Mouse (Mus musculus) liver, embryonic 13.5 days (tissue): Measurements from ENCODE around the gene C530025M09Rik. TPM values are rescaled to one million over a fixed set of nuclear protein-coding genes. Genes with fewer than 3 reads are reported as not detected.

ENCODE experiments used
- ATAC-seq: fragments of 200-750 bp; cut with Nextera tagmentation; 2 replicates; pipeline ENCODE4 v1.8.0; 2017; ENCODE audit warnings: low read depth, mild to moderate bottlenecking, moderate number of reproducible peaks, moderate library complexity
- DNase-seq: peaks from one replicate; pipeline ENCODE4 v3.0.0; 2022
- H3K27ac ChIP-seq: fragments of 300-500 bp; sonication (generic); 2 replicates; pipeline ENCODE4 v1.5.1; 2015; ENCODE audit warnings: moderate library complexity, mild to moderate bottlenecking, inconsistent platforms
- H3K27me3 ChIP-seq: fragments of 300-500 bp; sonication (generic); 2 replicates; pipeline ENCODE4 v1.6.1; 2015; ENCODE audit warnings: mild to moderate bottlenecking, inconsistent platforms
- H3K36me3 ChIP-seq: fragments of 300-500 bp; sonication (generic); 2 replicates; pipeline ENCODE4 v1.6.1; 2015; ENCODE audit warnings: mild to moderate bottlenecking, inconsistent platforms
- H3K4me1 ChIP-seq: fragments of 300-500 bp; sonication (generic); replicated peaks from 2 replicates; pipeline ENCODE4 v1.6.1; 2015; ENCODE audit warnings: inconsistent platforms
- H3K4me2 ChIP-seq: fragments of 300-500 bp; sonication (generic); 2 replicates; pipeline ENCODE4 v1.6.1; 2015; ENCODE audit warnings: inconsistent platforms, mild to moderate bottlenecking, moderate library complexity
- H3K4me3 ChIP-seq: fragments of 300-500 bp; sonication (generic); replicated peaks from 2 replicates; pipeline ENCODE4 v1.5.1; 2015; ENCODE audit warnings: mild to moderate bottlenecking, inconsistent platforms
- H3K9ac ChIP-seq: fragments of 300-500 bp; sonication (generic); 2 replicates; pipeline ENCODE4 v1.6.1; 2015; ENCODE audit warnings: mild to moderate bottlenecking, inconsistent platforms
- H3K9me3 ChIP-seq: fragments of 300-500 bp; sonication (generic); replicated peaks from 2 replicates; pipeline ENCODE4 v1.6.1; 2016; ENCODE audit warnings: inconsistent platforms
- WGBS: fragments of 180-500 bp; shearing (Covaris S2); methylation state at CpG from one replicate; pipeline ENCODE4 v1.1.7; 2015; ENCODE audit not compliant: insufficient replicate concordance; 5-methylcytosine and 5-hydroxymethylcytosine counted together
- polyA plus RNA-seq: library from polyadenylated mRNA; unstranded; fragments of >200 nt; fragmentation: Nextera tagmentation; extraction: Ambion mirVana; gene quantifications from 2 replicates; pipeline ENCODE4 v1.2.1, GENCODE M21; 2015

Gene C530025M09Rik
- polyA plus RNA-seq, 1 experiment from 2014 or later = not detected

DNA sequence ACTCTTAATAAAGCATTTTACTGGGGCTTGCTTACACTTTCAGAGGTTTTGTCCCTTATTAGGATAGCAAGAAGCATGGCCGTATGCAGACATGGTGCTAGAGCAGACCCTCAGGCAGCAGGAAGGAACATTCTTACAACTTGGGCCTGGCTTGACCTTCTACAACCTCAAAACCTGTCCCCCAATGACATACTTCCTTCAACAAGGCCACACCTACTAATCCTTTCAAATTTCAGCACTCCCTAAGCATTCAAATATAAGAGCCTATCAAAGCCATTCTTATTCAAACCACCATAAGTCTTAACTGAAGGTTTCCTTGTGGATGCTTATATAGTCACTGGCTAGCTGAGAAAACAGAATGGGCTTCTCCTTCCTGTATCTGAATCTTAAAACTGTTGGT, 4.1 kb upstream of the C530025M09Rik start:
- Histone ChIP-seq H3K27me3 (peaks cover 29% of the 10 kb centered on the region), H3K36me3 (no peaks in the 10 kb centered on the region), H3K9ac (no peak overlapping the region), H3K4me2 (no peak overlapping the region), H3K9me3 (no peaks in the 10 kb centered on the region), H3K4me3 (no peak overlapping the region), H3K4me1 (no peaks in the 10 kb centered on the region), H3K27ac (no peak overlapping the region)
- DNase-seq (no peak), ATAC-seq (no peak)
- 67% methylated on average over 1 of the region's 1 CpGs for WGBS

DNA sequence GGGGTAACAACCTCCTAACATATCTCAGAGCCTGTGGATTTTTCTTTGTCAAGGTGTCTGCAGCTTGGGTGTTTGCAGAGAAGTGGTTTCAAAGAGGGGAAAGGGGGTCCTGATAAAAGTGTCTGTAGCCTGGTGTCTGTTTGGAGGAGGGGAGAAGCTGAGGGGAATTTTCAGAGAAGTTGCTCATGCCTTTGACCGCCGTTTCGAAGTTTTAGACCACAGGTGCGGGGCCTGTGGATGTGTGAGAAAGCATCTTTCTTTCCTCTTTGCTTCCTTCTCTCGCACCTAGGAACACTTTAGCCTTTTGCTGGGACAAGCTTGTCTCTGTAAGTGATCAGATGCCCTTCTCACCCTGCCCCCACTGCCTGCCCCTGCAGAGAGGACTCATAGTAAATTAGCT, 1.3 kb upstream of the C530025M09Rik start:
- no peak overlapping the region for H3K4me3 ChIP-seq
- ATAC-seq (no peak), DNase-seq (no peak)
- no peaks in the 10 kb centered on the region for H3K4me1 ChIP-seq
- H3K36me3 ChIP-seq = no peaks in the 10 kb centered on the region
- H3K9ac ChIP-seq = no peak overlapping the region
- H3K27me3 ChIP-seq = peaks cover 43% of the 10 kb centered on the region
- H3K4me2 ChIP-seq = no peak overlapping the region
- H3K27ac ChIP-seq = no peak overlapping the region
- 2% methylated on average over 5 of the region's 5 CpGs for WGBS
- H3K9me3 ChIP-seq = no peaks in the 10 kb centered on the region

DNA sequence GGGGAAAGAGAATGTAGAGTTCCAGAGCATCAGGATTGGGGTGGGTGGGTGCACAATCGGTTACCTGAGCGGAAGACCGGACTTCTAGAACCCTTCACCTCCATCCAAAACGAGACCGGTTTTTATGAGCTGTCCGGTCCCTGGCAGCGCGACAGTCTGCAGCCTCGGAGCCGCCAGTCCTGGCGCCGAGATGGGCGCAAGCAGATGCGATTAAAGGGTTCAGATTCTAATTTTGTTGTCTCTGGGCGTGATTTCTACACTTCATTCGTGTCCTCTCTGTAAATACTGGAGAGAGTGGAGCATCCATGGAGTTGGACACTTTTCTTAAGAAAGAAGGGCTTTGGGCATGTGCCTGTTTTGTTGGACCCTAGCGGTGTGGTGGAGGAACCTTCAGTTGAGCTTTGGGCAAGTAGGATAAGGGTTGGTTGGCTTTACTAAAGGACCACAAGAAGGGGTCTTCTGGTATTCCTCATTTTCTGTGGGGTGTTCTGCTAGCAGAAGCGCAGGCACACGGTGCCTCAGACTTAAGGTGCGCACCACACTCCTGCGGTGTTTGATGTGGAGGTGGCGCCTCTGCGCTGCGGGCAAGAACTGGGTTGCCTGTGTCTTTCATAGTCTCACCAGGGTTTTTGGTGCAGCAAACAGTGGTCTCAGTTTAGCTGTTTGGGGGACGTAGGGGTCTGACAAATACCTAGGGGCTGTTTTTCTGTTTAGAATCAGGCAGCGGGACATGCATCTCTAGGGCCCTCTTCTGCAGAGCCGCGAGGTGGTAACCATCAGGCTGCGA, 639 bp upstream of the C530025M09Rik start:
- no peak for ATAC-seq
- 0 out of 2 replicates have a peak overlapping the region, but pooled peaks have one; percentile 27 for H3K4me3 ChIP-seq
- H3K4me1 ChIP-seq = no peaks in the 10 kb centered on the region
- no peak overlapping the region for H3K9ac ChIP-seq
- peaks cover 43% of the 10 kb centered on the region for H3K27me3 ChIP-seq
- WGBS = 3% methylated on average over 29 of the region's 29 CpGs
- no peak for DNase-seq
- no peak overlapping the region for H3K27ac ChIP-seq
- H3K36me3 ChIP-seq = no peaks in the 10 kb centered on the region
- no peaks in the 10 kb centered on the region for H3K9me3 ChIP-seq
- peak overlapping the region; percentile 47; the same call in 1 of the 2 replicates for H3K4me2 ChIP-seq

DNA sequence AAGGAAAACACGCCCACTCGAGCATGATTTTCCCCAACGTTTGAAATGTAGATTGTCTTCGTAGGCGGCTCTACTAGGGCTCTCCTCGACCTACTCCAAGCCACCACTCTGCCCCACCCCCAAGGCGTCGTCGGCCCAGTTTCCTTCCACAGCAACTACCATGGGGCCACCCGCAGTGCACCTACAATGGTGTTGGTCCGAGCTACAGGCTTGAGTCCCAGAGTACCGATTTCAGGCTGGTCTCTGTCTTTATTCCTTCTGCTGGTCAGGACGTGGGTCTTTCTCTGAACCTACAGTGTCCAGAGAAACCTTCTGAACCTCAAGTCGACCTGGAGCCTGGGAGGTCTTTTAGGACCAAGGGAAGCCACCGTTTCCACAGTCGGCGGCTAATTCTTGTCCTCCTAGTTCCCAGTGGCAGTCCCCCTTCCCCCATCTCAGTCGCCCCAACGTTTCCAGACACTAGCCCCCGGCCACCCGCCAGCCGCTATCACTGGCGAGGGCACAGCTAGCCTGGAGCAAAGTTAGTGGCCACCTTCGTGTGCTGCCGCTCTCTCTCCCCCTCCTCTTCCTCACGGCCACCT, 968 bp downstream of the C530025M09Rik start:
- H3K9me3 ChIP-seq = no peaks in the 10 kb centered on the region
- DNase-seq = no peak
- ATAC-seq = no peak
- peak overlapping the region; percentile 47 for H3K4me2 ChIP-seq
- H3K9ac ChIP-seq = no peak overlapping the region
- no peak overlapping the region for H3K27ac ChIP-seq
- 3% methylated on average over 26 of the region's 26 CpGs for WGBS
- H3K4me3 ChIP-seq = peak overlapping the region; percentile 27
- H3K36me3 ChIP-seq = no peaks in the 10 kb centered on the region
- H3K4me1 ChIP-seq = no peaks in the 10 kb centered on the region
- peaks cover 43% of the 10 kb centered on the region for H3K27me3 ChIP-seq

DNA sequence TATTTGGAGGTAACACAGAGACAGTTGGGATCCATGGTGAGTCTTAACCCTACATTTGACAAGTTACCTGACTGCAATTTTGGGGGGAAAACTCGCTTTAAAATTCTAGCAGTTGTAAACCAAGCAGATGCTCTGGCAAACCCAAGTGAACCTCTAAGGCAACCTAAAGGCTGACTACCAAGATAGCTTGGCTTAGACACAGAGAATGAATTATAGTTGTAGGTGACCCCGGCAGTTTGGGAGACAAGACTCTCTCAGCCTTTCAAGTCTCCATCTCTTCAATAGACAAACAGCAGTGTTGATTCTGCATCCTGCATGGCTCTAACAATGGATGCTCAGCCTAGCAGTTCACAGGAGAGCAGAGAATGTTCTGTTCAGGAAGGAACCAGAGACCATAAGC, 2.1 kb downstream of the C530025M09Rik start, which contains the start of gene Syndig1:
Syndig1 (plus strand) TSS at position 301 of the 400 bp plus-strand sequence.
- no peak within 1 kb of the TSS for H3K27ac ChIP-seq
- DNase-seq = no peak
- peak within 1 kb of the TSS; percentile 47 for H3K4me2 ChIP-seq
- no peaks in the 10 kb centered on the region for H3K9me3 ChIP-seq
- no peaks in the 10 kb centered on the region for H3K36me3 ChIP-seq
- H3K4me3 ChIP-seq = peak within 1 kb of the TSS; percentile 27; the same call in 1 of the 2 replicates
- H3K27me3 ChIP-seq = peaks cover 43% of the 10 kb centered on the region
- no peaks in the 10 kb centered on the region for H3K4me1 ChIP-seq
- WGBS = 44% methylated on average over 2 of the region's 2 CpGs
- ATAC-seq = no peak
- H3K9ac ChIP-seq = no peak within 1 kb of the TSS

DNA sequence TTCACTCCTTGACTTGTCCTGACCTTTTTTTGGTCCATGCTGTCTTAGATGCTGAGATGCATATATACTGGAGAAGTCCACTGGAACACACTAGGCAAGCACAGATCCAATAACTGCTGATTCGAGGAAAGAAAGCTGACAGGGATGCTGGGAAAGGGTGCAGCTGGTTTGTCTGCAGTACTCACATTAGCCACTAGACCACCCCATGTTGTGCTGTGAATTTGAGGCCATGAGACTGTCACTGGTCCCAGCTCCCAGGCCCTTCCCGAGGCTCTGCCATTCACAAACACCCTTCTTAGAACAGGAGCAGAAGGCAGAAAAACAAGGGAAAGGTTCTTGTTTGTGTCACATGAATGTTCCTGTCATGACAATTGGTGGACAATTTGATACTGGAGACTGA, 10.8 kb downstream of the C530025M09Rik start:
- Histone ChIP-seq H3K4me2 (no peak overlapping the region), H3K27me3 (no peaks in the 10 kb centered on the region), H3K4me1 (no peaks in the 10 kb centered on the region), H3K9ac (no peak overlapping the region), H3K4me3 (no peak overlapping the region), H3K9me3 (no peaks in the 10 kb centered on the region), H3K36me3 (no peaks in the 10 kb centered on the region), H3K27ac (no peak overlapping the region)
- ATAC-seq (no peak), DNase-seq (no peak)
- 25% methylated on average over 2 of the region's 2 CpGs for WGBS

DNA sequence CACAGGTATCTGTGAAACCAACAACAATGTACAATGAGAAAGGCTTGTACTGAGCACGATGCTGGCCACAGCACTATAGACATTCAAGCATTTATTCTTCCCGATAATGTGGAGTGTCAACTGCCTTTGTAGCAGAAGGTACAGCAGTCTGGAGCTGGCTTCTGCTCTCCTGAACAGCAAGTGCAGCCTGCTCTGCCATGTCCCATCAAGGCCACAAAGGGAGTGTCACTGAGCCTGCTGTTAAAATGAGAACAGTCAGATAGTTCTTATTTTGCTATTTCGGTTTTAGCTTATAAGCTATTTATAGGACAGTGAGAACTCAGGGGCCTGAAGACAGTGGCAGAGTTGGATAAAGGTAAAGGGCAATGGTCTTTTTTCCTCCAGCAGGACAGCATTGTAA, 11.3 kb downstream of the C530025M09Rik start:
- 60% methylated on average over 3 of the region's 3 CpGs for WGBS
- no peak for ATAC-seq
- H3K9ac ChIP-seq = no peak overlapping the region

DNA sequence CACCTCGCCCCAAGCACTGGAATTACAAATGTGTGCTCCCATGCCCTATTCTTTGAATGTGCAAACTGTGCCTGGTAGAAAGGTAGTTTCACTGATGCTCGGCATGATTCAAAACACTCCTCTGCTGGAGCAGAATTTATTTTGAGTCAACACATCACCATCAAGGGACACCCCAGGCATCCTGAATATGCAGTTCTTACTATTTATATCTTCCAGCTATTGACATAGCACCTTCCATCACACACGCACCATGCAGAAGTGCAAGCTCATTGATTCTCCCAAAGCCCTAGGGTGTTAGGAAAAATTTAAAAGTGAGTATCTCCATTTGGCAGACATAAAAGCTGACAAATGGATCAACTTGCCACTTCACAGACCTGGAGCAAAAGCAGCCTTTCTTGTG, 12.6 kb downstream of the C530025M09Rik start:
- Histone ChIP-seq H3K4me1 (no peaks in the 10 kb centered on the region), H3K4me3 (no peak overlapping the region), H3K4me2 (no peak overlapping the region), H3K9ac (no peak overlapping the region), H3K27me3 (no peaks in the 10 kb centered on the region), H3K9me3 (no peaks in the 10 kb centered on the region), H3K27ac (no peak overlapping the region), H3K36me3 (no peaks in the 10 kb centered on the region)
- DNase-seq (no peak), ATAC-seq (no peak)
- WGBS = 57% methylated on average over 3 of the region's 3 CpGs

More for the DNA sequence above, 11.3 kb downstream of the C530025M09Rik start:
- Histone ChIP-seq H3K4me2 (no peak overlapping the region), H3K27ac (no peak overlapping the region), H3K9me3 (no peaks in the 10 kb centered on the region), H3K27me3 (no peaks in the 10 kb centered on the region), H3K4me3 (no peak overlapping the region), H3K36me3 (no peaks in the 10 kb centered on the region), H3K4me1 (no peaks in the 10 kb centered on the region)
- DNase-seq = no peak

DNA sequence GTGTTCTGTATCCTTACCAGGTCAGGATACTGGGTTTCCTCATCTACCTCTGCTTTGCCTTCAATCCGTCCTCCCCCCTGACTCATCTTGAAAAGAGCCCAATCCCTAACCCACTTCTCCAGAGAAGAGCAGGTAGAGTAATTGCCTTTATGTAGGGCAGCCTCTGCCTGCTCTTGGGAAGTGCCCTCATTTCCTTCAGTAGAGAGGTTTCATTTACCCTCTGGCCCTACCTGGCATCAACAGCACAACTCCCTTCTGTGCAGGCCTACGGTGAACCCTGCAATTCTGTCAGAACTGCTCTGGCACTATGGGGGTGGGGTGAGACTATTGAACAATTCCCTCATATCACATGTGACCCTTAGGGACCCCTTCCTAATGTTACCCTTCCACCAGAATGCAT, 18.1 kb downstream of the C530025M09Rik start:
- H3K36me3 ChIP-seq = no peaks in the 10 kb centered on the region
- no peak for ATAC-seq
- no peak for DNase-seq

DNA sequence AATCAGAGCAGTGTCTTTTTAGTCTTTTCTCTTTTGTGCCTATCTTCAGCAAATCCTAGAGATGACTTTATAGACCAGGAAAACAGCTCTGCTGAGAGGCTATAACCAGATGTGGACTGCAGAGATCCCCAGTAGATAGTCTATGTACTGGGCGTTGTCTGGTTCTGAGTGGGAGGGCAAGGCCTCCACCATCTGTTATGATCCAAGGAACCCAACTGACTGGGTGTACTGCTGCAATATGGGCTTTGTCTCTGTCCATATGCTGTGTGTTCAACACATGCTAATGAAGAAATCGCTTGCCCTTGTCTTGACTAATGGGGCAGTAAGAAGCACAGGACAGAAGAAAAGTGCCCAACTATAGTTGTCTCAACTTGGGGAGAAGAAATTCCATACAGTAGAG, 25.8 kb downstream of the C530025M09Rik start:
- 54% methylated on average over 2 of the region's 2 CpGs for WGBS
- no peak overlapping the region for H3K4me3 ChIP-seq
- 0 out of 2 replicates have a peak, but pooled peaks cover 2% of the 10 kb centered on the region for H3K9me3 ChIP-seq
- no peak overlapping the region for H3K27ac ChIP-seq
- H3K4me2 ChIP-seq = no peak overlapping the region
- H3K36me3 ChIP-seq = no peaks in the 10 kb centered on the region
- H3K27me3 ChIP-seq = no peaks in the 10 kb centered on the region
- ATAC-seq = no peak
- H3K4me1 ChIP-seq = no peaks in the 10 kb centered on the region
- no peak overlapping the region for H3K9ac ChIP-seq
- no peak for DNase-seq

More for the DNA sequence above, 18.1 kb downstream of the C530025M09Rik start:
- Histone ChIP-seq H3K4me2 (no peak overlapping the region), H3K9ac (no peak overlapping the region), H3K9me3 (0 out of 2 replicates have a peak, but pooled peaks cover 2% of the 10 kb centered on the region), H3K4me1 (no peaks in the 10 kb centered on the region), H3K4me3 (no peak overlapping the region), H3K27me3 (no peaks in the 10 kb centered on the region), H3K27ac (no peak overlapping the region)
- 59% methylated on average over 2 of the region's 2 CpGs for WGBS

DNA sequence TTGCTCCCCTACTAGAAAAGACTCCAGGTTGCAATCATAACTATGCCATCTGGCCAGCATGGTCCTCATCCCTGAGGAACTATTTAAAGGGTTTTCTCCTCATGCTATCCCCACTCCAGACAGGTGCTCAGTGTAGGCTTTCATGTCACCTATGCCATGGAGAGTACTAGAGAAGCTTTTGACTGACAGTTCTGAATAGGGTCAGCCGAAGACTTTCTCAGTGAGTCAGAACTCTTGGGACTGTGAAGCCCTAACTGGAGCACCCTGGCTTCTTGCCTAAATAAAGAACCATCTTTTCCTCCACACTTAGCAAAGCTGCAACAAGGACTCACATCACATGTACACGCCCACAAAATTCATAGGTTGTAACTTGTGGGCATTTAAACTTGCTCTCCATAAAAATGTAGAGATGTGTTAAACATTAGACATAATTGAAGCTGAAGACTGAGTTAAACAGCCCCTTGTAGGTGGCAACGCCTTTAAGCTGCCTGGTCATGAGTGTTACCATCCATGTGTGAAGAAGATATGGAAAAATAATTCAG, 26.3 kb downstream of the C530025M09Rik start:
- Histone ChIP-seq H3K4me2 (no peak overlapping the region), H3K4me1 (no peaks in the 10 kb centered on the region), H3K36me3 (no peaks in the 10 kb centered on the region), H3K27ac (no peak overlapping the region), H3K4me3 (no peak overlapping the region), H3K9me3 (no peaks in the 10 kb centered on the region), H3K9ac (no peak overlapping the region), H3K27me3 (no peaks in the 10 kb centered on the region)
- no peak for ATAC-seq
- DNase-seq = no peak
- WGBS = 51% methylated on average over 3 of the region's 3 CpGs
